In the genomic region with DNA sequence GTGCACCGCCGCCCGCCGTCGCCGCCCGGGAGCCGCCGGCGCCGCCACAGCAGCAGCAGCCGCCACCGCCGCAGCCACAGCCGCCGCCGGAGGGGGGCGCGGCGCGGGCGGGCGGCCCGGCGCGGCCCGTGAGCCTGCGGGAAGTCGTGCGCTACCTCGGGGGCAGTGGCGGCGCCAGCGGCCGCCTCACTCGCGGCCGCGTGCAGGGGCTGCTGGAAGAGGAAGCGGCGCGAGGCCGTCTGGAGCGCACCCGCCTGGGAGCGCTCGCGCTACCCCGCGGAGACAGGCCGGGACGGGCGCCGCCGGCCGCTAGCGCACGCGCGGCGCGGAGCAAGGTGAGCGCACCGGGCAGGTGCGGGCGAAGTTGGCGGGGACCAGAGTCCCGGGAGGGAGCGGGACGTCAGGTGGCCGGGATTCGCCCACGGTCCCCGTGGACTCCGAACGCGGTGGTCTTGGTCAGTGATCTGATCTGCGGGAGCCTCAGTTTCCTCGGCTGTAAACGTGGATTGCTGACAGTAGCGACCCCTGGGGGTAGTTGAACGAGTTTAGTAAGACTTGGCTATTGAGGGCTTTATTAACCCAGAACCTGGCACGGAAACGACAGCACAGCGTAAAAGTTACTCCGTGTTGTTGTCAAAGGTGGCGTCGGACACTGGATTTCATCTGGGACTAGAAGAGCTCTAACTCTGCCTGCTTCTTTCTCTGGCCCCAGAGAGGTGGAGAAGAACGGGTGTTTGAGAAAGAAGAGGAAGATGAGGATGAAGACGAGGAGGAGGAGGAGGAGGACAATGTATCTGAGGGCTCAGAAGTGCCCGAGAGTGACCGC, we compare ENCODE assay signal across 8 mouse cellular contexts. TPM values are rescaled to one million over a fixed set of nuclear protein-coding genes. Genes with fewer than 3 reads are reported as not detected.
DNase-seq lines count a peak whose midpoint lies in the region; ATAC-seq and TF ChIP-seq lines count a peak whose summit lies in the region.

No protein-coding gene starts in this region.

- H3K27me3 ChIP-seq in neural tube, embryonic 12.5 days (replicated peaks): peaks cover 25% of the 10 kb centered on the region

- H3K9me3 ChIP-seq in ES-E14 (ENCODE audit: control insufficient read depth, insufficient read depth, low read depth, low read length): no peaks in the 10 kb centered on the region
- no peaks in the 10 kb centered on the region for H3K9me3 ChIP-seq in neural tube, embryonic 12.5 days

- in situ Hi-C loops in ES-E14 (cut with MboI; ENCODE audit: low sequenced_read_pairs in 2 of 2, unreplicated experiment in 2 of 2): no loop called here

- H3K4me2 ChIP-seq in neural tube, embryonic 12.5 days (replicated peaks): peak overlapping the region; percentile 89

- H3K27ac ChIP-seq in ES-E14 (ENCODE audit: insufficient read depth, low read depth, low read length, poor library complexity, severe bottlenecking): peak overlapping the region; percentile 85
- H3K27ac ChIP-seq in neural tube, embryonic 12.5 days: peak overlapping the region; percentile 59; the same call in 1 of the 2 replicates

- H3K36me3 ChIP-seq in ES-E14 (ENCODE audit: control insufficient read depth, insufficient read depth, low read length, poor library complexity, severe bottlenecking): peaks cover 21% of the 10 kb centered on the region
- peaks cover 37% of the 10 kb centered on the region for H3K36me3 ChIP-seq in neural tube, embryonic 12.5 days

- peaks cover 6 to 20% of the 10 kb centered on the region in 2 experiments for H3K4me1 ChIP-seq in ES-E14 (ENCODE audit: control insufficient read depth in 2 of 2, insufficient read depth in 2 of 2, low read length in 2 of 2, poor library complexity in 1 of 2)
- H3K4me1 ChIP-seq in neural tube, embryonic 12.5 days: peaks cover 24% of the 10 kb centered on the region

- DNase-seq in 416B (ENCODE audit: low read depth) (peak; percentile 79), ES-E14 (ENCODE audit: low read depth, low spot score) (no peak)
- DNase-seq in cerebellum, postnatal 14 days: peak; percentile 68 to 70
- peak; percentile 53 for DNase-seq in gastrocnemius, postnatal 25 days
- DNase-seq in kidney, adult 18-20 months: peak; percentile 73
- peak; percentile 54 to 60 for DNase-seq in lung, adult 18-20 months
- peak; percentile 60 to 75 for DNase-seq in thymus, postnatal 10 days (ENCODE audit: low spot score in 2 of 2)

- ATAC-seq in neural tube, embryonic 12.5 days (ENCODE audit: low FRiP score, low read depth): no peak

- H3K4me3 ChIP-seq in ES-E14 (ENCODE audit: insufficient read depth in 1 of 2, low read depth in 1 of 2, low read length in 2 of 2, poor library complexity in 1 of 2, severe bottlenecking in 1 of 2): peak overlapping the region; percentile 81 to 97
- H3K4me3 ChIP-seq in neural tube, embryonic 12.5 days: peak overlapping the region; percentile 82

- WGBS in neural tube, embryonic 12.5 days: under 1% methylated on average over 72 of the region's 92 CpGs

- H3K9ac ChIP-seq in ES-E14 (ENCODE audit: insufficient read depth, low read depth, low read length, poor library complexity, severe bottlenecking): peak overlapping the region; percentile 93
- H3K9ac ChIP-seq in neural tube, embryonic 12.5 days: peak overlapping the region; percentile 81

TF ChIP-seq in ES-E14, 5 proteins besides CTCF, POLR2A, EP300 and RAD21:
- TF ChIP-seq HCFC1 (IDR thresholded peaks at IDR 0.05; ENCODE audit: borderline replicate concordance, insufficient read depth, low read length): no peak
- no peak for TF ChIP-seq MAFK (IDR thresholded peaks at IDR 0.05; ENCODE audit: insufficient read depth, low read depth, low read length)

RNA-seq across cellular contexts. Expression of a gene that starts 1.0 kb away (rescaled TPM):
- 125 and 191 TPM in 2 replicates for total RNA-seq in ES-E14 (2012; rRNA removed)
- total RNA-seq in gastrocnemius, postnatal 25 days (2021): 10 to 100 TPM; 15.6 to 16.7 TPM
- polyA plus RNA-seq in neural tube, embryonic 12.5 days (2016; fragmentation: Nextera tagmentation; extraction: Ambion mirVana): 9.7 and 9.8 TPM in 2 replicates

RNA-seq across cellular contexts. Expression of a gene that starts 2.9 kb away (rescaled TPM):
- 1.2 and 1.8 TPM in 2 replicates for total RNA-seq in ES-E14 (2012; rRNA removed)
- total RNA-seq in gastrocnemius, postnatal 25 days (2021): under 1 TPM; 0.33 to 0.35 TPM
- 0.83 and 0.95 TPM in 2 replicates for polyA plus RNA-seq in neural tube, embryonic 12.5 days (2016; fragmentation: Nextera tagmentation; extraction: Ambion mirVana)

RNA-seq across cellular contexts. Expression of a gene that starts 13.5 kb away (rescaled TPM):
- 4.6 and 9.1 TPM in 2 replicates for total RNA-seq in ES-E14 (2012; rRNA removed)
- 1 to 10 TPM; 3.3 to 5.9 TPM for total RNA-seq in gastrocnemius, postnatal 25 days (2021)
- 0.54 TPM in 1 of 2 replicates, not detected in the other for polyA plus RNA-seq in neural tube, embryonic 12.5 days (2016; fragmentation: Nextera tagmentation; extraction: Ambion mirVana)

RNA-seq across cellular contexts. Expression of a gene that starts 22.8 kb away (rescaled TPM):
- total RNA-seq in ES-E14 (2012; rRNA removed): 25.5 and 29.0 TPM in 2 replicates
- under 1 TPM; 0.26 to 0.32 TPM for total RNA-seq in gastrocnemius, postnatal 25 days (2021)
- 10.2 and 10.8 TPM in 2 replicates for polyA plus RNA-seq in neural tube, embryonic 12.5 days (2016; fragmentation: Nextera tagmentation; extraction: Ambion mirVana)

RNA-seq across cellular contexts. Expression of a gene that starts 25.7 kb away (rescaled TPM):
- 19.4 and 31.4 TPM in 2 replicates for total RNA-seq in ES-E14 (2012; rRNA removed)
- total RNA-seq in gastrocnemius, postnatal 25 days (2021): 100 to 1,000 TPM; 163 to 177 TPM
- 215 and 218 TPM in 2 replicates for polyA plus RNA-seq in neural tube, embryonic 12.5 days (2016; fragmentation: Nextera tagmentation; extraction: Ambion mirVana)
